Mouse (Mus musculus) thymus, adult 18-20 months (tissue): Measurements from ENCODE around the gene Gspt2.
"Not testable (repeated sequence)": the region's sequence is repeated elsewhere in the genome, so short reads cannot be mapped to it uniquely, and the experiment has no call there.

Source experiments
- DNase-seq, 2 experiments: peaks; one replicate each; pipeline ENCODE4 v3.0.0; 2022; ENCODE audit warnings: mixed read lengths in 2 of 2

The Gspt2 gene

DNA sequence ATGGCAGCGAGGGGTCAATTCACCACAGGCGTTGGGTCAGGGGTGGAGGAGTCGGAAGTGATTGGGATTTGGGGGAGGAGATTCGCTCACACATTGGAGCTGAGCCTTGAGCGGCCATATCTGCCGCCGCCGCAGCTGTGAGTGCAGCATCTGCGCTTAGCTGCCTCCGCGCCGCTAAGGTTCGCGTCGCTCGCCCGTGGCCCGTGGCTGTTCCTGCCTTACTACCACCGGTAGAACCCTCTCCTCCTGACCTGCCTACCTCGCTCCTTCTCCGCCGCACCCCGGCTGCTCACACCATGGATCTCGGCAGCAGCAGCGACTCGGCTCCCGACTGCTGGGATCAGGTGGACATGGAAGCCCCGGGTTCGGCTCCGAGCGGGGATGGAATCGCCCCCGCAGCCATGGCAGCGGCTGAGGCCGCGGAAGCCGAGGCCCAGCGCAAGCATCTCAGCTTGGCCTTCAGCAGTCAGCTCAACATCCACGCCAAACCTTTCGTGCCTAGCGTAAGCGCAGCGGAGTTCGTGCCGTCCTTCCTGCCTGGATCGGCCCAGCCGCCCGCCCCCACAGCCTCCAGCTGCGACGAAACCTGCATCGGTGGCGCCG lies at the start of gene Gspt2:
Gene Gspt2 (plus strand): TSS at position 109 of the 603 bp plus-strand sequence.
- DNase-seq = no peak

- DNase-seq = no peak
Observed at GRCm38 (mm10) chrX:94624835-94625803, 10.8 kb upstream of the Gspt2 start.

DNA sequence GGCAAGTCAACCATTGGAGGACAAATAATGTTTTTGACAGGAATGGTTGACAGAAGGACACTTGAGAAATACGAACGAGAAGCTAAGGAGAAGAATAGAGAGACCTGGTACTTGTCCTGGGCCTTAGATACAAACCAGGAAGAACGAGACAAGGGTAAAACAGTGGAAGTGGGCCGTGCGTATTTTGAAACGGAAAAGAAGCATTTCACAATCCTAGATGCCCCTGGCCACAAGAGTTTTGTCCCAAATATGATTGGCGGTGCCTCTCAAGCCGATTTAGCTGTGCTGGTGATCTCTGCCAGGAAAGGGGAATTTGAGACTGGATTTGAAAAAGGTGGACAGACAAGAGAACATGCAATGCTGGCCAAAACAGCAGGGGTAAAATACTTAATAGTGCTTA lies 1.0 kb downstream of the Gspt2 start:
- no peak for DNase-seq

DNA sequence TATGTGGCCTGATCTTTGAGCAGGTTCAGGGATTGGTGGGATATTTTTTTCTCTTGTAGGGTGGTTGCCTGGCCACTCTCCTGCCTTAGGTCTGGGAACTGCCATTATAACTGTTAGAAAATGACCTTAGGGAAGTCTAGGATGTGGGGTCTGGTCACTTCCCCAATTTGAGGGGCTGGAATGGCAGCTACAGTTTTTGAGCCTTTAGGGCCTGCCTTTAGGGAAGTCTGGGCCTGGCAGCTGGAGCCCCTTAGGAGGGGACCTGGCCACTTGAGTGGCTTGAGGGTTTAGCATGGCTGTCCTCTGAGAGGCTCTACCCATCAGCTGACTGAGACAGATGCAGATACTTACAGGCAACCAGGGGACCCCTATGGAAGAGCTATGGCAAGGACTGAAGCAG lies 12.7 kb downstream of the Gspt2 start:
- DNase-seq = no peak

DNA sequence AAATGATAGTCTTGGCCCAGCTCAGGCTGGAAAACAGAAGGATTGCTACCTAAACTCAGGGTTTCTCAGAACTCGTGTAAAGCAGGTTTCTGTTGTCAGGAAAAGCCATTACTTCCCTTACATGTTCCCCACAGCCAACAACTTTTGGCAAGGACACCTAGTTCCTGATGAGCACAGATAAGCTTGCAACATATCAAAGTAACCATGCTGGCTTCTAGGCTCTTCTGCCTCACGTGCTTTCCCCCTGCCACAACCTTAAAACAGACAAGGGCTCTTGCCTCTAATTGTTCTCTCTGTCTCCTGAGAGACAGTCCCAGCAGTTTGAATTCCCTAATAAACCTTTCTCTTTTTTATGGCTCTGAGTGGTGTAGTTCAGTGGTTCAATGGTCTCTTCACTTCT lies 21.9 kb downstream of the Gspt2 start:
- no peak for DNase-seq

- DNase-seq = no peak
Observed at GRCm38 (mm10) chrX:94670814-94671213, 34.9 kb downstream of the Gspt2 start.

DNA sequence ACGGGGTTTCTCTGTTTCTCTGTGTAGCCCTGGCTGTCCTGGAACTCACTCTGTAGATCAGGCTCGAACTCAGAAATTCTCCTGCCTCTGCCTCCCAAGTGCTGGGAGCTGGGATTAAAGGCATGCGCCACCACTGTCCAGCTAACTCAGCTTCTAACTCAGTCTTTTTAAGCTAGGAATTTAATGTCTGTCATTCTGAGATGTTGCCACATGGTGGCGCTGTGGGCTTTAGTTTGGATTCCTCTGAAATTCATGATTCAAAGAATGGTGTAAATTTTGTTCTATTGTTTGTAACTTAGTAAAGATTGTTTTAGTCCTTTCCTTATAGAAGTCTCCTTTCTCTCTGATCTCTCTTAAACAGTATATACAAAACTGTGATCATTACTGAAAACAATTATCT lies 39.1 kb downstream of the Gspt2 start:
- DNase-seq = no peak

DNA sequence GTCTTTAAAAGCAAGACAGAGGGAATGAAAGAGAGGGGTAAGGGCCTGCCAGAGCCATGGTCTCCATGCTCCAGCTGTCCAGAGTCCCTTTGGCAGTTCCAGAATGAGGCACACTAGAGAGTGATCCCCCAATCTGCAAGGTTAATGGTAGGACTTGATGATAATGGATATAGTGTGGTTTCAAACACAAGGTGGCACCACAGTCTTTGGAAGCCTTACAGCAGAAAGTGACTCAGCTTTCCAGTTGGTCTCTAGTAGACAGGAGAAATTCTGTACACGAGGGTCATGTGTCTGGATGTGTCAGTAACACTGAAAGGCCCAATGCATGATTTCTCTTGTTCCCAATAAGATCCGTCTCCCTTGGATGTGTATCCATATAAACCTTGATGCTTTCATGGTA lies 45.7 kb downstream of the Gspt2 start:
- DNase-seq = not testable (repeated sequence)

GRCm38 (mm10) chrX:94689593-94689992 lies 53.7 kb downstream of the Gspt2 start:
- DNase-seq = not testable (repeated sequence)
